Mouse (Mus musculus) Patski (cell line): ENCODE results near the gene Smim5. TPM values are rescaled to one million over a fixed set of nuclear protein-coding genes. Genes with fewer than 3 reads are reported as not detected.
A peak's percentile ranks its signal among the peaks of the same experiment; 100 is the strongest.

Source experiments
- ATAC-seq: fragments of 100-300 bp; one replicate; pipeline ENCODE4 v1.8.0; 2021
- CTCF ChIA-PET: fragments of 350-600 bp; sonication (Branson Sonifier 250); formaldehyde crosslinking; loops from one replicate; lab custom pipeline; 2022; ENCODE audit warnings: inconsistent platforms; lab: Charles Lee
- POLR2A ChIA-PET: fragments of 350-600 bp; sonication (Branson Sonifier 250); formaldehyde crosslinking; loops from one replicate; lab custom pipeline; 2022; ENCODE audit warnings: antibody characterized with exemption, inconsistent platforms; lab: Charles Lee
- DNase-seq: peaks from one replicate; pipeline ENCODE4 v3.0.0-alpha.2; 2011; ENCODE audit warnings: low read depth, low spot score
- H3K27me3 ChIP-seq: fragments of 371-371 bp; one replicate; pipeline ENCODE4 v1.5.1; 2021
- CTCF ChIP-seq: fragments of 100-300 bp; IDR thresholded peaks from one replicate; pipeline ENCODE4 v1.5.1; 2021
- in situ Hi-C: fragments of 300-500 bp; cut with MboI; formaldehyde crosslinking; loops from 3 replicates; pipeline ENCODE4 v1.11.1; 2018; ENCODE audit warnings: low pct_unique_long_range_greater_than_20kb, mixed read lengths
- polyA plus RNA-seq: library from polyadenylated mRNA; unstranded; gene quantifications from one replicate; pipeline ENCODE4 v1.2.3, GENCODE M21; 2021

Smim5 gene
- polyA plus RNA-seq, 1 experiment from 2014 or later = 1.6 TPM

DNA sequence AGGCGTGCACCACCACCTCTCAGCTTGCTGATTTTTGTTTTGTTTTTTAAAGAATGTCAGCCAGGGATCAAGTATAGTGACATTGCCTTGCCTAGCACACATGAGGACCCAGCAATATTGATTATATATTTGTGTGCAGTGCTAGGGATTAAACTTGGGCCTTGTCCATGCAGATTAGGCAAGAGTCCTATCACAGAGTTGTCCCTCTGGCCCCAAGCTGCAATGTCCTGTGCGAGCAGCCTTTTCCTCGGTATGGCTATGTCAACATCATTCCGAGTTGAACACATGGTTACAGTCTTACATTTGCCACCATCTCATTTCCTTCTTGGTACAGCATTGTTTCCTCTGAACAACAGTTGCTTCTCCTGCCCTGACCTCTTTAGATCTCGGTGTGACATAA, 19.3 kb downstream of the Smim5 start:
- in situ Hi-C loops = no loop called here
- ATAC-seq (no peak), DNase-seq (no peak)
- ChIA-PET CTCF (no interaction called here), POLR2A (no interaction called here)
- H3K27me3 ChIP-seq = no peaks in the 10 kb centered on the region
- TF ChIP-seq CTCF = no peak

DNA sequence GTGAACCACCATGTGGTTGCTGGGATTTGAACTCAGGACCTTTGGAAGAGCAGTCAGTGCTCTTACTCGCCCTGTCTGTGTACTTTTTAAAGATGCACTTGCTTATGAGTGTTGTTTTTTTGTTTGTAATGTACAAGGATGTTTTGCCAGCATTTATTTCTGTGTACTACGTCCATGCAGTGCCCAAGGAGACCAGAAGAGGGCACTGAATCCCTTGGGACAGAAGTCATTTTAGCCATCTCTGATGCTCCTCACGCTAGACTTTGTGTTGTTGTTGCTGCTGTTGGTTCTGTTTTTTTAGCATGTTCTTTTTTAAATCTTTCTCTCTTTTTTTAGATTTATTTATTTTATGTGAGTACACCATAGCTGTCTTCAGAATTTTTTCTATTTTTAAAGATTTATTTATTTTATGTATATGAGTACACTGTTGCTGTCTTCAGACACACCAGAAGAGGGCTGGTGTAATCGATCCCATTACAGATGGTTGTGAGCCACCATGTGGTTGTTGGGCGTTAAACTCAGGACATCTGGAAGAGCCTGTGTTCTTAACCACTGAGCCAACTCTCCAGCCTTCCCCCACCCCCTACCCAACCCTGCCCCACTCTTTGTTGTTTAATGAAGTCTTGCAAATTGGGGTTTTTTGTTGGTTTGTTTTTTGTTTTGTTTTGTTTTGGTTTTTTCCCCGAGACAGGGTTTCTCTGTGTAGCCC, 20.5 kb downstream of the Smim5 start:
- ChIA-PET POLR2A (no interaction called here), CTCF (interaction anchor here (1.2 to 1.8 kb wide), 2 partner anchors 9 to 17 kb away, joined by 4 read pairs; no protein-coding TSS in a partner anchor)
- no peak for DNase-seq
- TF ChIP-seq CTCF = peak; percentile 80
- H3K27me3 ChIP-seq = no peaks in the 10 kb centered on the region
- in situ Hi-C loops = no loop called here
- no peak for ATAC-seq

DNA sequence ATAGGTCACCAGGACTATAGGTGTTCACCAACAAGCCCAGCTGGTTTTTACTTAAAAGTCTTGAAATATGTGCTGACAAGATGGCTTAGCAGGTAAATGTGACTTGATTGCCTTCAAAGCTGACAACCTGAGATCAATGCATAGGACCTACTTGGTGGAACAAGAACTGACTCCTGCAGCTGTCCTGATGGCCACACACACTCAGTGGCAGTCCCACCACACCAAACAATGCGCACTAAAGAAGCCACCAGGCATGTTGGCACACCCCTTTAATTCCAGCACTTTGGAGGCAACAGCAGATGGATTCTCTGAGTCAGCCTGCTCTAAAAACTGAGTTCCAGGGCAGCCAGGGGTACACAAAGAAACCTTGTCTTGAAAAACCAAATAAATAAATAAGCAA, 22.2 kb downstream of the Smim5 start:
- ChIA-PET POLR2A (no interaction called here), CTCF (interaction anchor here (1.1 to 1.9 kb wide), 3 partner anchors 11 to 78 kb away, joined by 4 to 8 read pairs (median 5); no protein-coding TSS in a partner anchor)
- ATAC-seq = no peak
- in situ Hi-C loops = no loop called here
- DNase-seq = no peak
- H3K27me3 ChIP-seq = no peaks in the 10 kb centered on the region
- TF ChIP-seq CTCF = no peak

DNA sequence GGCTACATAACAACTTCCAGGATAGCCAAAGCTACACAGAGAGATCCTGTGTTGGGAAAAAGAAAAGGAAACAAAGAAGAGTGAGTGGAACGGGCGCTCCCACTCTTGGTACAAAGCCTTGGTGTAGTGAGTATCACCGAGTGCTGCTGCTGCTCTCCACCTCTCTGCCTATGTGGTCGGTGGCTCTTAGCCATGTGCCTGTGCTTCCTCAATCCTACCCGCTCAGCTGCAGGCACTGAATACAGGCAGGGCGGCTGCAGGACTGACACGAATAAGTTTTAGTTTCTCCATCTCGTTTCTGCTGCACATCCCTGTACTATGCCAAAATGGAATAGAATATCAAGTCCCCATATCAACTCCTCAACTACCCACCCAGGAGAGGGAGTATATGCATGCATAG, 29.3 kb downstream of the Smim5 start:
- no peak for ATAC-seq
- POLR2A ChIA-PET = interaction anchor here (0.5 kb wide), 1 partner anchor 13 kb away, joined by 3 read pairs; no protein-coding TSS in a partner anchor
- TF ChIP-seq CTCF = no peak
- no peaks in the 10 kb centered on the region for H3K27me3 ChIP-seq
- in situ Hi-C loops = loop anchor here (25.0 kb wide), 1 partner anchor 533 kb away; the partner anchor contains the start of gene Qrich2
- CTCF ChIA-PET = no interaction called here
- DNase-seq = no peak

DNA sequence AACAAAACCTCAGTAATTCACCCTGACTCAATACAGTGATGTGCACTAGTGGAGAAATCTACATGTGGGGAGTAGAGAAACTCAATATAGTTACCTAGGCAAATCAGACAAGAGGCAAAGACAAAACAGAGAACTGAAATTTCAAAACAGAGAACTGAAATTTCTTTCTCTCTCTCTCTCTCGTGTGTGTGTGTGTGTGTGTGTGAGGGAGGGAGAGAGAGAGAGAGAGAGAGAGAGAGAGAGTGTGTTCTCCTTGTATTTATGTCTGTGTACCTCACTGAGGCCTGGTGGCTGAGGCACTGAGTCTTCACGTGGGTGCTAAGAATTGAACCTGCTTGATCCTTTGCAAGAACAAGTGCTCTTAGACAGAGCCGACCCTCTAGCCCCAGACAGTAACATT, 30.1 kb downstream of the Smim5 start:
- in situ Hi-C loops = loop anchor here (25.0 kb wide), 1 partner anchor 532 kb away; the partner anchor contains the start of gene Qrich2
- TF ChIP-seq CTCF = no peak
- ATAC-seq (no peak), DNase-seq (no peak)
- POLR2A ChIA-PET = interaction anchor here (0.7 kb wide), 1 partner anchor 14 kb away, joined by 3 read pairs; no protein-coding TSS in a partner anchor
- no peaks in the 10 kb centered on the region for H3K27me3 ChIP-seq
- CTCF ChIA-PET = interaction anchor here (1.2 kb wide), 1 partner anchor 10 kb away, joined by 4 read pairs; no protein-coding TSS in a partner anchor

DNA sequence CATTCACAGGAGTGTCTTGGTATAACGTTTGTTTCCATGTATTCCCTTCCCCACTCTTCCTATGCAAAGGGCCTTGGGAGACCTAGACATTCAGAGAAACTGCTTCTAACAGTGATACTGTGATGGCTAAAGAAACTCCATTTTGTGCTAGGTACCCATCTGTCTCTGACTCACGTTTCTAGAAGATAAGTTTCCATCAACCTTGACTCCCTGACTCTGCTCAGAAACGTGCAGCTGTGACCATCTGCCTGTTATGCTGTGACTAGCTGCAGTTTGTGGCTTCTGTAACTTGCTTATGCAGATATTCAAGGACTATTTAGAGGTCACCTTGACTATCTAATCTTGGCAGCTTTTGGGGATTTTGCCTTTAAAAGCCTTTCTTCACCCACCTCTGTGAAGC, 31.5 kb downstream of the Smim5 start:
- POLR2A ChIA-PET = no interaction called here
- CTCF ChIA-PET = no interaction called here
- no peak for TF ChIP-seq CTCF
- in situ Hi-C loops = loop anchor here (25.0 kb wide), 1 partner anchor 531 kb away; the partner anchor contains the start of gene Qrich2
- ATAC-seq (no peak), DNase-seq (no peak)
- H3K27me3 ChIP-seq = no peaks in the 10 kb centered on the region

DNA sequence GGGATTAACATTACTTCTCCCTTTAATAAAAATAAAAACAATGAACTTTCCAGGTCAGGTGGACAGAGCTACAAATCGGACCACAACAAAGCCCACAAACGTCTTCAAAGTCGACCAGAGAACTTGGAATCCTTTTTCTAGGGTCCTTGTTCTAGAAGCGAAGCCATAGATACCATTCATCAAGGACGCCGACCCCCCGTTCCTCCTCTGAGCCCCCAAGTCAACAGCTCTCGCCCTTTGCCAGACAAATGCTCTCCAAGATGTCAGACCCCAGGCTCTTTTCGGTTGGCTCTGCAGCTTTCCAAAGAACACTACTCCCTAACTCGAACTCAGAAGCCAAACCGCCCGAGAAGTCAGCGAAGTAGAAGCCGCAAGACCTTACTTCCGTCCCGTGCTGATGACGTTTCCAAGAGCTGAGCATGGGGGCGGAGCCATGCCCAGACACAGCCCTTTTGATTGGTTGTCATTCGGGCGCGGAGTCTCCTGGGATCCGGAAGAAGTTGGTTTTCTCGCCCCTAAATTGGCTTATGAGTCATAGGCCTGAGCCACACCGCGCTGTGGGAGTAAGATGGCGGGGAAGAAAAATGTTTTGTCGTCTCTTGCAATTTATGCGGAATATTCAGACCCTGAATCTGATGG, 33.5 kb downstream of the Smim5 start, which contains the start of the genes Sap30bp and Recql5:
Sap30bp (plus strand) TSS at position 175 of the 639 bp plus-strand sequence.
Recql5 (minus strand) TSS at position 370 of the 639 bp plus-strand sequence.
- CTCF ChIA-PET = interaction anchor here (1.2 to 1.5 kb wide), 3 partner anchors 11 to 73 kb away, joined by 3 to 4 read pairs (median 4); no protein-coding TSS in a partner anchor
- peak; percentile 96 for DNase-seq
- peak; percentile 80 for ATAC-seq
- no peaks in the 10 kb centered on the region for H3K27me3 ChIP-seq
- in situ Hi-C loops = loop anchor here (25.0 kb wide), 1 partner anchor 529 kb away; the partner anchor contains the start of gene Qrich2
- POLR2A ChIA-PET = no interaction called here
- TF ChIP-seq CTCF = no peak

DNA sequence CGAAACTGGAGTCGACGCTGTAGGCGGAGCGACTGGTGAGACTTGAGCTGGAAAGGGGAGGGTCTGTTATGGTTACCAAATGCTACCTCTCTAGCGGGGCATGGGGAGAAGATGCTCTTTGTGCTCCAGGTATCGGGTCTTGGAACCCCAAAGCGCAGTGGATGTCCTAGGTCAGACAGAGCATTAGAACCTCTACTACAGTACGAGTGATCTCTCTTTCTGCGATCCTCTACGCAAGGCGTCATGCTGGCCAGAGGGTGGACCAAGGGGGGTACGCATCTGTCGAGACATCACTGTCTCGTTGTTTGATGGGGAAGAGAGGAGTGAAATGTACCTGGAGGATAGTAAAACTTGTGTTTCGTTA, 34.0 kb downstream of the Smim5 start:
- DNase-seq = no peak
- peak; percentile 33 for ATAC-seq
- in situ Hi-C loops = loop anchor here (25.0 kb wide), 1 partner anchor 529 kb away; the partner anchor contains the start of gene Qrich2
- no peaks in the 10 kb centered on the region for H3K27me3 ChIP-seq
- POLR2A ChIA-PET = no interaction called here
- TF ChIP-seq CTCF = no peak
- CTCF ChIA-PET = interaction anchor here (1.5 kb wide), 1 partner anchor 73 kb away, joined by 4 read pairs; no protein-coding TSS in a partner anchor

DNA sequence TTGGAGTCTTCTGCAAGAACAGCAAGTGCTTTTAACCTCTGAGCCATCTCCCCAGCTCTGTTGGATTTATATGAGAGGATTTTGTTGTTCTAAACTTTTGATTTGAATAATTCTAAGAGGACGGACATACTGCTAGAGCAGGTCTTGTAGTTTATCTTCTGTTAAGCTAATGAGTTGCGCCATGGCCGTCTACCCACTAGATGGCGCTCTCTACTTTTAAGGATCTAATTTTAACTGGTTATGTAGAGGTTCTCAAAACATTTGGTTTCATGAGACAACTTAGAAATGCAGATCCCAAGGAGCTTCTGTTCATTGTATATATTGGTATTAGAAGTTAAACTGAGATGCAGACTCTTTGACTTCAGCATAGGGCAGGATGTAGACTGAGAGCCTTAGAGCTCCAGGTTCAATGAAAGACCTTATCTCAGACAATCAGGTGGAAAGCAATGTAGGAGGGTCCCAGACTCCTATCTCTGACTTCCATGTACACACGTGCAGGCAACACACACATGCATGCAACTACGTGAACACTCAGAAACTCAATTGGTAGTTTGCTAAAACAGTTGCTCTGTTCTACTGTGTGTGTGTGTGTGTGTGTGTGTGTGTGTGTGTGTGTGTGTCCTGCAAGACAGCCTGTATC, 40.0 kb downstream of the Smim5 start:
- no peaks in the 10 kb centered on the region for H3K27me3 ChIP-seq
- CTCF ChIA-PET = interaction anchor here (0.6 to 2.7 kb wide), 16 partner anchors 9 to 74 kb away, joined by 3 to 17 read pairs (median 4); no protein-coding TSS in a partner anchor
- DNase-seq (no peak), ATAC-seq (no peak)
- in situ Hi-C loops = loop anchor here (5.0 to 25.0 kb wide), 2 partner anchors 57 to 522 kb away; partner anchors contain the start of gene Qrich2
- TF ChIP-seq CTCF = no peak
- POLR2A ChIA-PET = interaction anchor here (0.8 kb wide), 2 partner anchors 60 to 73 kb away, joined by 3 to 5 read pairs; partner anchors contain the start of gene Galk1

DNA sequence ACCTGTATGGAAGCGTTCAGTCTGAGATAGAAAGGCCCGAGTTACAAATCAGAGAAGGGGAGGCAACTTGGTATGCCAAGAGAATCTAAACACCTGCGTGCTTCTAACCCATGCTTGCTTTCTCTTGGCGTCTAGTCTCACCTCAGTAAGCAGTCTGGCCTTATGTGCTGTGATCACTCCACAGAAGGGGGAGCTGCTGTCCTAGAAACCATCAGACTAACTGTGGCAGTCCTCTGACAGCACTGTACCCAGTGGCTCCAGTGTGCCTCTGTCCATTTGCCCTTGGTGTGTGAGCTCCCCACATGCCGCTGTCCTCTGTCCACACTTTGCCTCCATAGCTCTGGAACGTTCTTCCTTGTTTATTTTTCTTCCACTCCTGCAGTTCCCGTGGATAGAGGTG, 42.2 kb downstream of the Smim5 start:
- ATAC-seq = no peak
- in situ Hi-C loops = loop anchor here (25.0 kb wide), 1 partner anchor 520 kb away; the partner anchor contains the start of gene Qrich2
- POLR2A ChIA-PET = no interaction called here
- CTCF ChIA-PET = interaction anchor here (1.1 to 1.4 kb wide), 5 partner anchors 13 to 189 kb away, joined by 3 to 6 read pairs (median 4); partner anchors contain the start of gene Trim65
- no peaks in the 10 kb centered on the region for H3K27me3 ChIP-seq
- DNase-seq = no peak
- no peak for TF ChIP-seq CTCF
